Mouse (Mus musculus): ENCODE data around the gene Psme1. TPM values are rescaled to one million over a fixed set of nuclear protein-coding genes. Genes with fewer than 3 reads are reported as not detected.

Psme1 gene
- polyA plus RNA-seq, 1 experiment = 81.7 TPM

DNA sequence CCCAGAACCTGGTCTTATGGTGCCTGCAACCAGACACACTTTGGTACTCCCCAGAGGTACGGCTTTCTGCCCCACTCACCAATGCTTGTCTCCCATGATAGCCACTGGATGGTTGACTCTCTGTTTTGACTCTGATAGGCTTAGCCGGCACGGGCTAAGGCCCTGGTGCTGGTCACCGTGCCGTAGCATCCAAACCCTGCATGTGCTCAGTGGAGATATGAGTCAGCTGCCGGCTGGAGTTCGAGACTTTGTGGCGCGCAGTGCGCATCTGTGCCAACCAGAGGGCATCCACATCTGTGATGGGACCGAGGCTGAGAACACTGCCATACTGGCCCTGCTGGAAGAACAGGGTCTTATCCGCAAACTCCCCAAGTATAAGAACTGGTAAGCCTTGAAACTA is 35.7 kb upstream of the Psme1 start:
- Histone ChIP-seq H3K79me2 (ENCODE audit: control insufficient read depth, insufficient read depth) (peaks cover 34% of the 10 kb centered on the region), H3K27me3 (ENCODE audit: control insufficient read depth, insufficient read depth, insufficient read length) (no peaks in the 10 kb centered on the region), H3K4me2 (ENCODE audit: low read depth) (peak overlapping the region; percentile 94), H3K4me3 (peak overlapping the region; percentile 92), H3ac (ENCODE audit: control insufficient read depth, insufficient read length) (no peak overlapping the region), H3K36me3 (ENCODE audit: control insufficient read depth, insufficient read depth) (peaks cover 48% of the 10 kb centered on the region)
- no peak for TF ChIP-seq CEBPB (IDR thresholded peaks at IDR 0.05; ENCODE audit: insufficient read depth, poor library complexity, severe bottlenecking)
- peak; percentile 45 for TF ChIP-seq POLR2A (IDR thresholded peaks at IDR 0.05; ENCODE audit: insufficient read length, low read depth)
- TF ChIP-seq POLR2AphosphoS2 (IDR thresholded peaks at IDR 0.05; ENCODE audit: insufficient read length, low read depth) = peak; percentile 75

DNA sequence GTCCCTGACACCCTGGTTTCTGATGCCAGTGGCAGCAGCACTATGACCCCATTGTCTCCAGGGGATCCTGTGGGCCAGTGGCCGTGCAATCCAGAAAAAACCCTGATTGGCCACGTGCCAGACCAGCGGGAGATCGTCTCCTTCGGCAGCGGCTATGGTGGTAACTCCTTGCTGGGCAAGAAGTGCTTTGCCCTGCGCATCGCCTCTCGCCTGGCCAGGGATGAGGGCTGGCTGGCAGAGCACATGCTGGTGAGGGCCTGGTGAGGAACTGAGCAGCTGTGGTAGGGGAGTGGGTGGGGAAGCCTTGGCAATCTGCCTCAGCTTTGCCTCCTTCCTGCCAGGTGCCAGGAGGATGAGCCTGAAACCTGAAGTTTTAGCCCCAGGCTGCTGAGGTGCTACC is 33.6 kb upstream of the Psme1 start:
- H3K4me3 ChIP-seq = no peak overlapping the region

GRCm38 (mm10) chr14:55550191-55550590 is 27.7 kb upstream of the Psme1 start:
- H3ac ChIP-seq (ENCODE audit: control insufficient read depth, insufficient read length) = no peak overlapping the region
- no peaks in the 10 kb centered on the region for H3K27me3 ChIP-seq (ENCODE audit: control insufficient read depth, insufficient read depth, insufficient read length)
- no peak for TF ChIP-seq MYOD1 (IDR thresholded peaks at IDR 0.05; ENCODE audit: control insufficient read depth in 1 of 3, insufficient read length in 2 of 3, low read depth in 2 of 3)
- TF ChIP-seq POLR2AphosphoS2 (IDR thresholded peaks at IDR 0.05; ENCODE audit: insufficient read length, low read depth) = peak; percentile 48
- TF ChIP-seq CEBPB (IDR thresholded peaks at IDR 0.05; ENCODE audit: insufficient read depth, poor library complexity, severe bottlenecking) = no peak
- no peak for TF ChIP-seq TCF3 (IDR thresholded peaks at IDR 0.05; ENCODE audit: insufficient read length, low read depth)
- no peak for TF ChIP-seq MAX (IDR thresholded peaks at IDR 0.05; ENCODE audit: low read depth)
- no peak for TF ChIP-seq MYOG (IDR thresholded peaks at IDR 0.05; ENCODE audit: control insufficient read depth in 1 of 3, insufficient read depth in 1 of 3, insufficient read length in 2 of 3, low read depth in 2 of 3)
- TF ChIP-seq E2F4 (IDR thresholded peaks at IDR 0.05; ENCODE audit: insufficient read depth) = no peak
- H3K4me2 ChIP-seq (ENCODE audit: low read depth) = no peak overlapping the region
- no peak overlapping the region for H3K4me3 ChIP-seq
- no peaks in the 10 kb centered on the region for H3K79me2 ChIP-seq (ENCODE audit: control insufficient read depth, insufficient read depth)
- H3K36me3 ChIP-seq (ENCODE audit: control insufficient read depth, insufficient read depth) = peaks cover 53% of the 10 kb centered on the region

More for the DNA sequence above, 33.6 kb upstream of the Psme1 start:
- no peak overlapping the region for H3ac ChIP-seq (ENCODE audit: control insufficient read depth, insufficient read length)
- H3K79me2 ChIP-seq (ENCODE audit: control insufficient read depth, insufficient read depth) = peaks cover 34% of the 10 kb centered on the region
- H3K36me3 ChIP-seq (ENCODE audit: control insufficient read depth, insufficient read depth) = peaks cover 68% of the 10 kb centered on the region
- H3K4me2 ChIP-seq (ENCODE audit: low read depth) = no peak overlapping the region
- no peaks in the 10 kb centered on the region for H3K27me3 ChIP-seq (ENCODE audit: control insufficient read depth, insufficient read depth, insufficient read length)
- TF ChIP-seq MAX (IDR thresholded peaks at IDR 0.05; ENCODE audit: low read depth) = no peak
- peak in 1 of 3 experiments; percentile 24 for TF ChIP-seq MYOG (IDR thresholded peaks at IDR 0.05; ENCODE audit: control insufficient read depth in 1 of 3, insufficient read depth in 1 of 3, insufficient read length in 2 of 3, low read depth in 2 of 3)
- TF ChIP-seq REST (IDR thresholded peaks at IDR 0.05; ENCODE audit: insufficient read depth, insufficient read length) = no peak
- no peak for TF ChIP-seq CEBPB (IDR thresholded peaks at IDR 0.05; ENCODE audit: insufficient read depth, poor library complexity, severe bottlenecking)
- TF ChIP-seq POLR2A (IDR thresholded peaks at IDR 0.05; ENCODE audit: insufficient read length, low read depth) = no peak
- TF ChIP-seq E2F4 (IDR thresholded peaks at IDR 0.05; ENCODE audit: insufficient read depth) = no peak
- TF ChIP-seq SRF (IDR thresholded peaks at IDR 0.05; ENCODE audit: control insufficient read depth, insufficient read length, low read depth) = no peak
- TF ChIP-seq POLR2AphosphoS2 (IDR thresholded peaks at IDR 0.05; ENCODE audit: insufficient read length, low read depth) = peak; percentile 64
- TF ChIP-seq MYOD1 (IDR thresholded peaks at IDR 0.05; ENCODE audit: control insufficient read depth in 1 of 3, insufficient read length in 2 of 3, low read depth in 2 of 3) = peak in 1 of 3 experiments; percentile 34
- no peak for TF ChIP-seq TCF3 (IDR thresholded peaks at IDR 0.05; ENCODE audit: insufficient read length, low read depth)
- TF ChIP-seq TCF12 (IDR thresholded peaks at IDR 0.05; ENCODE audit: insufficient read depth, poor library complexity, severe bottlenecking) = no peak
- no peak for TF ChIP-seq USF1 (IDR thresholded peaks at IDR 0.05; ENCODE audit: low read depth)

DNA sequence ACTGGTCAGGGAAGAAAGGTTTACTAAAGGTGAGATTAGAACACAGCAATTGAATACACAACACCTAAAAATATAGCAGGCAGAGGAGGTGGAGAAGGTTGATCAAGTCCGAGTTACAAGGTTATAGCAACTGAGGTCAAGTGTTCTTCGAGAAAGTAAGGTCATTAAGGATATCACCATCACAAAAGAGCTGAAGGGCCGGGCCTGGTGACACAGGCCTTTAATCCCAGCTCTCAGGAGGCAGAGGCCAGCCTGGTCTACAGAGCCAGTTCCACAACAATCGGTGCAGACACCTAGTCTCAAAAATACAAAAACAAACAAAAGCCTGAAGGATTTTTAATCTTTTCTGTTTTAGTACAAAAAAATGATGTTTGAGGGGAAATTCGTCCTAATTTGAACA is 26.6 kb upstream of the Psme1 start:
- no peaks in the 10 kb centered on the region for H3K79me2 ChIP-seq (ENCODE audit: control insufficient read depth, insufficient read depth)
- peak; percentile 90 for TF ChIP-seq POLR2AphosphoS2 (IDR thresholded peaks at IDR 0.05; ENCODE audit: insufficient read length, low read depth)
- no peak for TF ChIP-seq TCF12 (IDR thresholded peaks at IDR 0.05; ENCODE audit: insufficient read depth, poor library complexity, severe bottlenecking)
- TF ChIP-seq SRF (IDR thresholded peaks at IDR 0.05; ENCODE audit: control insufficient read depth, insufficient read length, low read depth) = no peak
- no peak for TF ChIP-seq REST (IDR thresholded peaks at IDR 0.05; ENCODE audit: insufficient read depth, insufficient read length)

GRCm38 (mm10) chr14:55551794-55552193 is 26.1 kb upstream of the Psme1 start:
- H3K27me3 ChIP-seq (ENCODE audit: control insufficient read depth, insufficient read depth, insufficient read length) = no peaks in the 10 kb centered on the region
- no peak for TF ChIP-seq POLR2A (IDR thresholded peaks at IDR 0.05; ENCODE audit: insufficient read length, low read depth)
- TF ChIP-seq POLR2AphosphoS2 (IDR thresholded peaks at IDR 0.05; ENCODE audit: insufficient read length, low read depth) = peak; percentile 94
- TF ChIP-seq E2F4 (IDR thresholded peaks at IDR 0.05; ENCODE audit: insufficient read depth) = no peak
- no peaks in the 10 kb centered on the region for H3K79me2 ChIP-seq (ENCODE audit: control insufficient read depth, insufficient read depth)
- H3K36me3 ChIP-seq (ENCODE audit: control insufficient read depth, insufficient read depth) = peaks cover 38% of the 10 kb centered on the region
- H3K4me3 ChIP-seq = no peak overlapping the region
- H3ac ChIP-seq (ENCODE audit: control insufficient read depth, insufficient read length) = no peak overlapping the region
- no peak overlapping the region for H3K4me2 ChIP-seq (ENCODE audit: low read depth)

More for the DNA sequence above, 26.6 kb upstream of the Psme1 start:
- peaks cover 42% of the 10 kb centered on the region for H3K36me3 ChIP-seq (ENCODE audit: control insufficient read depth, insufficient read depth)
- no peak overlapping the region for H3ac ChIP-seq (ENCODE audit: control insufficient read depth, insufficient read length)
- no peak overlapping the region for H3K4me2 ChIP-seq (ENCODE audit: low read depth)
- H3K4me3 ChIP-seq = no peak overlapping the region
- no peaks in the 10 kb centered on the region for H3K27me3 ChIP-seq (ENCODE audit: control insufficient read depth, insufficient read depth, insufficient read length)

Measured in myocyte (in vitro differentiated cells).